Mouse (Mus musculus) cerebellum, postnatal 10 days (tissue): Measurements from ENCODE around the gene Tob2.

Experiments used
- DNase-seq, 2 experiments: peaks; one replicate each; pipeline ENCODE4 v3.0.0; 2021; ENCODE audit warnings: mixed read lengths in 2 of 2

Tob2 gene

GRCm38 (mm10) chr15:81860471-81861135 lies 2.0 kb upstream of the Tob2 start:
- peak; percentile 68 to 70 for DNase-seq

DNA sequence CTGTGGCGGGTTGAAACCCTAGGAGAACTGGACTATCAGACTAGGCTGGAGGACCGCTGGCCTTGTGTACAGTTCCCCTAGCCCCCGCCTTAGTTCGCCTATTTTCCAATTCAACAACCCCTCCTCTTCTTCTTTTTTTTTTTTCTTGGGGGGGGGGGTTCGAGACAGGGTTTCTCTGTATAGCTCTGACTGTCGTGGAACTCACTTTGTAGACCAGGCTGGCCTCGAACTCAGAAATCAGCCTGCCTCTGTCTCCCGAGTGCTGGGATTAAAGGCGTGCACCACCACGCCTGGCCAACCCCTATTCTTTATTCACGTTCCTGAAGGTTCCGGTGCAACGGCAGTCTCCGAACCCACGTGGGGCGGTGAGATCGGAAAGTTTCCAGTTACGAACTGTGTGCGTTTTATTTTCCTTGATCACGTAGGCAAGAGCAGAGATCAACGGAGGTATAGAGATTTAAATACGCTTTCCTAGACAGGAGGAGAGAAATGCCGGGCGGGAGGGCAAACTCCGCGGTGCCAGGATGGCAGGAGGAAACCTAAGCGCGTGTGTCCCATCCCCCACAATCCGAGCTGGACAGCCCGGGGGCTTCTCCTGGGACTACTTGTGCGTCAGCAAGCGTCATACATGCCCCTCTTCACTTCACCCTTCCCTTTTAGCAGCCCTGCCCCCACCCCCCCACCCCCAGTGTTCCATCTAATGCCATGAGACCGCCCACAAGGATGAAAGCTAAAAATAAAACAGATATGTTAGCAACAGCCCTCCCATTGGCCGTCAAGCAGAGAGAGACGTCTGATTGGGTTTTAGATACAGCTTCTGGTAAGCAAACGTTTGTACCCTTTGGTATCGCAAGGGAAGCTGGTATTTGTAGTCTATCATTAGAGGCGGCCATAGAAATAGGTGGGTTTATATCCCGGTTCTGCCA lies 997 bp upstream of the Tob2 start:
- peak; percentile 93 to 96 for DNase-seq

GRCm38 (mm10) chr15:81858138-81858516 lies 469 bp downstream of the Tob2 start:
- peak; percentile 95 to 96 for DNase-seq

DNA sequence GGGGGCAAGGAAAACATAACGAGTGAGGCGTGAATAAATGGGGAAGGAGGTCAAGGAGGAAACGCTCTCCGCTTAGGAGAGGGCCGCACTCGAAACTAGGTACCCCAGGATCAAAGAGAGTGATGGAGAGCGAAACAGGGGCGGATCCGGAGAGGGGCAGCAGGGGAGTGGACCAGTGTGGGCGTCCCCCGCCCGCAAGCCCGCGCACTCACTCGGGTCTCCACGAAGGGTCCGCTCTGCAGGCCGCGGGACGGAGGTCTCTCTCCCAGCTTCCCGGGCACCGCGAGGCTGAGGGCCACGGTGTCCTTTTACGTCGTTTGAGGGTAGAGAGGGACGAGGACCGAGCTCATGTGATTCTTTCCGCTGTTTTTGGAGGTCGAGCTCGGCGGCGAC lies 876 bp downstream of the Tob2 start:
- no peak for DNase-seq

DNA sequence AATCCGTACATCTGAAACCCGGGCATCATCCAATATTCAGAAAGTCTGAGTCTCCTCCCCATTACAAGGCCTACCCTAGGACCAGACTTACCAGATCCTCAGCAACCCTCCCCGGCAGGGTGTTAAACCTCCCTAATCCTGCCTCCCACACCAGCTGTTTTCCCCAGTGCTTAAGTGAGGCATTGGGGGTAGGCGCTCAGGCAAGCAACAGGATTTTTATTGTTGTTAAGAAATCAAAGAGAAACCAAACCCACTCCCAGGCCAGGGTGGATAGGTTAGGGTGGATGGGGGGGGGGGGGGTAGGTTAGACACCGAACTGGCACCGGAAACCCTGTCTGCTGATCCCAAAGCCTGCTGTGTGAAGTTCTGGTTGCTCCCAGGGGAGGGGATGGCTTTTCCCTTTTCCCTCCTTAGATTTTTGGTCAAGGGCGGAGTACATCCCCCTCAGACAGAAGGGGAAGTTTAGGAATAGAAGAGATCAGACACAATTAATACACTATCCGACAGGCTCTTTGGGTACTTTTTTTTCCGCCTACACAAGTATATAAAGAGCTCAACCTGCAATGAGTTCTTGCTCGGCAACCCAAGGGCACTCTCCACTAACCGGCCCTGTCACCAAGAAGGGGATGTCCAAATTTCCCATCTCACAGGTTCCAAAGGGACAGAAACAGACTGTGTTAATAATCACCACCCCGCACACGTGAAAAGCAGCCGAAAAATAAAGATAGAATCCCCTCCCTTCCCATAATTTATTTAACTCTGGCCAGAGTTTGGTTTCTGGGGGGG lies 1.5 kb downstream of the Tob2 start:
- peak; percentile 52 to 55 for DNase-seq

- DNase-seq: peak; percentile 88 to 93
Observed at GRCm38 (mm10) chr15:81856030-81856790, 2.4 kb downstream of the Tob2 start.

GRCm38 (mm10) chr15:81853081-81853480 lies 5.5 kb downstream of the Tob2 start:
- DNase-seq: no peak

GRCm38 (mm10) chr15:81852411-81853000 lies 6.1 kb downstream of the Tob2 start:
- DNase-seq: peak; percentile 21 to 40

DNA sequence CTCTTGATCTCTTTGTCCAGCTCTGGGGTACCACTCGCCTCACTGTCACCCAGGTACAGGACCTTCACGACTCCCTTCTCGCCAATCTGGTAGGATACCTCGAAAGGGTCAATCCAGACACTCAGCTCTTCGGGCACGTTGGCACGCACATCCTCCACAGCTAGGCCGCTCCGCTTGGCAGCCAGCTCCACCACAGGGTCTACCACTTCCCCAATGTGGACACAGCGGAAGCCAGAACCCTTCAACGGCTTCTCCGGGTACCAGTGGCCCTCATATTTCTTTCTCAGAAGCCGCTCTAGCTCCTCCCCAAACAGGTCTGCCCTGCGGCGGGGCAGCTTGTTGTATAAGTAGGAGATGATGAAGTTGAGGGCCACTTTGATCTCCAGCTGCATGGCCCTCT lies 7.2 kb downstream of the Tob2 start:
- DNase-seq: no peak

DNA sequence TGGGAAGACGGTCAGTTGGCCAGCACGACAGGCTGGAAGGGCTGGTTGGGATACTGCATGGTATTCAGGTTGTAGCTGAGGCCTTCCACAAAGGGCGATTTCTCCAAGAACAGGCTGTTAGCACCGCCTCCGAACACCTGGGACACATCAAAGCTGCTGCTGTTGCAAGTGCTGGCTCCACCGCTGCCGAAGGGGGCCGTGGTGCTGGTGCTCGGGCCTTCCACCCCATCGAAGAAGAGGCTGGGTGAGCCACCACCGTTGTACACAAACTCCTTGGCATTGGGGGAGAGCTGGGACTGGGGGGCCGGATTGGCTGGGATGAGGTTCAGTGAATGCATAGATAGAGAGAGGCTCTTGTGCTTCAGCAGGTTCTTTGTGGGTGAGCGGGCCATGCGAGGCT lies 7.9 kb downstream of the Tob2 start:
- DNase-seq: no peak

GRCm38 (mm10) chr15:81849104-81849503 lies 9.5 kb downstream of the Tob2 start:
- peak in 1 of 2 experiments; percentile 28 for DNase-seq

DNA sequence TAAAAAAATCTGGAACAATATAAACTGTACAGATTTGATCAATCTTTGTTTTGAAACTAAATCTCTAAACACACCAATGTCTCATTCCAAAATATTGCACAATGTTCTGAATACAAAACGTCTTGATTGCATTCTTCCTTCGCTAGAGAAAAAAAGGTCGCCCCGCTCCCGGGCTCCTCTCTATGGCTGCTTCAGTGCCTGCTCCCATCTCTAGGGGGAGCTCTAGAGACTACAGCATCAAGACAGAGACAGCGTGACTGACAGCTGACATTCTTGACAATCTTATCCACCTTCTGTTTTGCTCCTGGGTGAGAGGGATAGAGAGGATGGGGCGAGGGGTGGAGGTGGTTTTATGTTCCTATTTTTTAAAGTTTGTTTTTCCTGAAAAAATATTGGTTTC lies 10.3 kb downstream of the Tob2 start:
- DNase-seq: peak; percentile 75 to 78

DNA sequence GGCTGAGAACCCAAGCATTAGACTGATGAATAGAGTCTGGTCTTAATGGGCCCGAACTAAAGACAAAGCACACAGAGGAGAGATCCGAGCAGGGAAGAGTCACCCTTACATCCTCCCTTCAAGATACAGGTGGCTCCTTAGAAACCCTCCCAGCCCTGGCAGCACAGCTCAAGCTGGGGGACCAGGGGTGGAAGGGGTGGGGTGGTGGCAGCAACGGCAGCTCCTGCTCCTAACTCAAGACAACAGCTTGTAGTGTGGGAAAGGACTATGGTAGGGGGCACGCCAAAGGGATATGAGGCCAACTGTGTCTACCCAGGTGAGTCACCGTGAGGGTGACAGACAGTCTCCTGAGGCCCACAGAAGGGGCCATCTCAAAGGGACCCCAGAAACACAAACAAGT lies 10.7 kb downstream of the Tob2 start:
- no peak for DNase-seq

GRCm38 (mm10) chr15:81847161-81847560 lies 11.4 kb downstream of the Tob2 start:
- no peak for DNase-seq

- no peak for DNase-seq
Observed at GRCm38 (mm10) chr15:81846755-81847154, 11.8 kb downstream of the Tob2 start.

DNA sequence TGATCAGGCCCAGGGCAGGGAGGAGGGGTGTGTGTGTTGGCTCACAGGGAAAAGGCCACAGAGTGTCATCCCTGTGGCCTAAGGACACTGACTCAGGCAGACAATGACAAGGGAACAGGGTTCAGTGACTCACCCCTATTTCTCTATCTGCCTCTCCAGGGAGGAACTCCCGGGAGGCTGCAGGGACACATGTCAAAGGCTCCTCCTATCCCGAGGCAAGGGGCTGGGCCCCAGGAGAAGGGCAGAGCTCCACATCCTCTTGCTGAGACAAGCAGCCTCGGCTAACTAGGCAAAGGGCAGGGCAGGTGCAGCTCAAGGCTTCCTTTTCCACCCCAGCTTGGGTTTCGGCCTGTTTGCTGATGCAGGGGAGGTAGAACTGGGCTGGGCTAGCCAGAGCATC lies 12.9 kb downstream of the Tob2 start:
- DNase-seq: no peak

- DNase-seq: no peak
Observed at GRCm38 (mm10) chr15:81845033-81845625, 13.5 kb downstream of the Tob2 start.

DNA sequence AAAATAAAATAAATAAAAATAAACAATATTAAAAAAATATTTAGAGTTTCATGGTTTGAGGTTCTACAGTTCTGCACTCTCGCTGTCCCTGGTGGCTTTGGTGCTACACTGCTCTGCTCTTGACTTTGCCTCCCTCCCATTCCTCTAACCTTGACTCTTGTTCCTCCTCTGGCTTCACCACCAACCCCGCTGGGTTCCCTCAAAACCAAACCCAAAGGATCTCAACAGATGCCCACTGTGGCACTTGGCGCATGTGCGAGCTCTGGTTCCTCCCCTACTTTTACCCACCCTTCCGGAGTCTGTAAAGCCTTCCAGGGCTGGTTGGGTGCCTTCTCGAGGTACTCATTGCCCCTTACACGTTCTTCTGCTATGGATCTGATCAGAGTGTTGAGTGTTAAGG lies 16.3 kb downstream of the Tob2 start:
- DNase-seq: no peak

- no peak for DNase-seq
Observed at GRCm38 (mm10) chr15:81840306-81840705, 18.3 kb downstream of the Tob2 start.

GRCm38 (mm10) chr15:81839634-81840033 lies 19.0 kb downstream of the Tob2 start:
- peak; percentile 96 to 97 for DNase-seq

- DNase-seq: peak in 1 of 2 experiments; percentile 30
Observed at GRCm38 (mm10) chr15:81838554-81839235, 19.9 kb downstream of the Tob2 start.
